Mouse (Mus musculus) gonadal fat pad, adult 2 months (tissue): Measurements from ENCODE around the gene Rrad. TPM values are rescaled to one million over a fixed set of nuclear protein-coding genes. Genes with fewer than 3 reads are reported as not detected.

Experiments
- DNase-seq: peaks from one replicate; pipeline ENCODE4 v3.0.0-alpha.2; 2012; ENCODE audit warnings: low read depth
- polyA plus RNA-seq: library from polyadenylated mRNA; depleted of rRNA; stranded (reverse); fragments of >200 nt; gene quantifications from 2 replicates; pipeline ENCODE4 v1.2.3, GENCODE M21; 2012

Gene Rrad
- polyA plus RNA-seq, 1 experiment, result 16.2 TPM

DNA sequence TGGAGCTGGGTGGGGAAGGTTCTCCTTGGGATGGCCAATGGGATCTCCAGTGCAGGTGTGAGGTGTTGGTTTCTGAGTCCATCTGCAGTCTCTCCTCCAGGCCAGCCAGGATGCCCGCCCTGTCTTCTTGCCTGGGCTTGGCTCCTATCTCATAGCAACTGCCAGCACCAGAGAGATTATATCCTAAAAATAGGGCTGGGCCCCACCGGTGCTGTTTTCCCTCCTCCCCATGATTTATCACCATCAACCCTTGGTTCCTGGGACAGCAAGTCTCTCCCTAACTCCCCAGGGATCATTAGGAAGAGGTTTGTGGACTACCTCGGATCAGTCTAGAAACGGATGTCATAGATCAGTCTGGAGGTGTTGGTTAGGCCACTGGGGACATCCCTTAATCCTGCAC lies 18.0 kb downstream of the Rrad start:
- DNase-seq, result no peak

DNA sequence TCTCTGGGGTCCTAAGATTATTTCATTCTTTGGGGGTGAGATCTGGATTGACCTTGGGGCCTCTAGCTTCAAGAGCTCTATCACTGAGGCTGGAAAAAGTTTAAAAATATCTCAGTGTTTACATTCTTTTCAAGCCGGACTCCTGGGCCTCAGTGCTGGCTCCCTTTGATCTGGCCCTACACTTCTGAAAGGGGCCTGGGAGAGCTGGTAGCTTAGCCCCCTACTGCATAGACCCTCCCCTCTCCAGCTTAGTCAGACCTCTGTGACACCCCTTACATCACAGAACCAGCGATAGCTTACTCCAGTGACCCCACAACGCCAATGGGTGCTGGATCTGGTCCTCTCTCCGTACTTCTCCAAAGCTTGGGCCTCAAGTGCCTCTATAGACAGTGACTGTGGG lies 19.5 kb downstream of the Rrad start:
- DNase-seq, result no peak

DNA sequence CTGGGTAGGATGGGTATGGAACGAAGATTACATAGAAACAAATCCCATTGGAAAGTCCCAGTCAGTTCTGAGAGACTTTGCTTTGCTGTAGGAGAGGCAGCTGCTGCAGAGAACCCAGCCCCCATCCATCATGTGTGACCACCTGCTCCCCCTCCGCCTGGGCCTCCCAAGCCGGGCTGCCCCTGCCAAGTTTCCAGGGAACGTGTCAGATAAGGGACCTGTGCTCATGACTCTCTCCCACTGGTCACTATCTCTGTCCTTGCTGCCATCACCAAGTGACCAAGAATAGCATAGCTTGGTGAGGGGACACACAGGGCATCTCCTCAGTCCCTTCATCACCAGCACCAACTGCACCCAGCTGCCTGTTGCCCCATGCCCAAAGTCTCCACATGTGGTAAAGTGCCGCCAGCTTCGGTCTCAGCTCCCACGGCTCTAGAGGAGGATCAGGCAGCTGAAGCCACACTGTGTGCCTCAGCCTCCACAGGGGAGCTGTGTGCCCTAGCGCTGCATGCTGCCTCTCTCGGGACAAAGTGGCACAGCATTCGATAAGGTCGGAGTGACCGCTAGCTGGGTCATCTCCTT lies 20.9 kb downstream of the Rrad start:
- no peak for DNase-seq

DNA sequence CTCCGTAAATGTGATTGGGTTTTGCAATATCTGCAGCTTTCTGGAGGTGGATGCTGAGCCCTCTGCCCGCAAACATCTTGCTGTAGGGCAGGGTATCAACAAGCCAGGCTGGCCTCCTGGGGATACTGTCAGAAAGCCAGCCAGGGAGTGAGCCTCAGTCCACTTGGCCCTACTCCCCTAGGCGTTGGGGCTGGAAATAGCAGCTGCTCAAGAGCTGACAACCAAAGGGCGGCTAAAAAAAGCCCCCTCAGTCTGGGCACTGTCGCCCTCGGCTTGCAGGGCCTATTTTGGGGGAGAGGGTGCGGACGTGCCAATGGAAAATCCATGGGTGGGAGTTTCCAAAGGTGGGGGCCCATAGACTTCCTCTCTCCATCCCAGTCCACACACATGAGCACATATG lies 21.9 kb downstream of the Rrad start:
- no peak for DNase-seq

DNA sequence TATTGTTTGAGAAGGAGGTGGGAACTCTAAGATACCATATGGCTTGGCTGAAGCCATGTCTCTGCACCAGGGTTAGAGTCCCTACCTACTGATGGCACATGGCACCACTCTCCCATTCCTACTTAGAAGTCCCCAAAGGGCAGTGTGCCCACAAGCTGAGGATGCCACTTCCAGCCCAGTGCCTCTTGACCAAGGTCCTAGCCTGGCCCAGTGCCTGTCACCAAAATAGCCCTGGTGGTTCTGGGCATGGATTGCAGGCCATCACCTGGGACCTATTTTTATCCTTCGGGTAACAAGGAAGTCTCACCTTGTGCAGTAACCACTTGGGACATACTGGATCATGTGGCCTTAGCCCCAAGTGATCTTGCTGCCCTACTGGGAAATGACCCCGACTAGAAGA lies 23.2 kb downstream of the Rrad start:
- DNase-seq, result no peak

DNA sequence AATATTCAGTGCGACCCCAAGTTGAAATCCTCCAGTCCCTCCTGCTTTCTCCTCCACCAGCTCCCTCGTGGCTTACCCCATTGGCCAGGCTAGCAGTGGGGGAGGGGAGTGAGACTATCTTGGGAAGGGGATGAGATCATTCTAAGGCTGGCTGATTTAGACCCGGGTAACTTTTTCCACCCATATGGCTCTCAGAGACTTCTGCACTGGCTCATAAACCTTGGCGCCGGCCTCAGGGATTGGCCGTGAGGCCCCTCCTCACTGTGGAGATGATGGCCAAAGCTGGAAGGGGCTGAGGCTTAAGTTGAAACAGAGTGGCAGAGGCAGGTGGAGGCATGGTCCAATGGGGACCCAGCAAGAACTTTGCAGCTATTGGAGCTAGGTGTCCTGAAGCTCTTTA lies 24.8 kb downstream of the Rrad start:
- no peak for DNase-seq

DNA sequence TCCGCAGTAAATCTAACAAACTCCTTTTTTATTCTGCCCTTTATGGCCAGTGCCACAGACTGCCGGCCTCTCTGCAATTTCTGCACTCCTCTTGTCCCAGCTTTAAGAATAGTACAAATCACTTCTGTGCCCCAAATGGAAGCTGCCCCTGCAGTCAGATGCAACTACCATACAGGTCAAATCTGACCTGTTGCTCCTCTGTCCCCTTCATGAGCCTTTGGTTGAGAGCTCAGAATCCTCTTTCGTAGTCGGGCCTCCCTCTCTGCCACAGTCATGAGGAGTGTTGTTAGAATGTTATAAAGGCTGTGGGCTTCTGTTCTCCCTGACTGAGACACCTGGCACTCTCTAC lies 27.9 kb downstream of the Rrad start:
- no peak for DNase-seq

DNA sequence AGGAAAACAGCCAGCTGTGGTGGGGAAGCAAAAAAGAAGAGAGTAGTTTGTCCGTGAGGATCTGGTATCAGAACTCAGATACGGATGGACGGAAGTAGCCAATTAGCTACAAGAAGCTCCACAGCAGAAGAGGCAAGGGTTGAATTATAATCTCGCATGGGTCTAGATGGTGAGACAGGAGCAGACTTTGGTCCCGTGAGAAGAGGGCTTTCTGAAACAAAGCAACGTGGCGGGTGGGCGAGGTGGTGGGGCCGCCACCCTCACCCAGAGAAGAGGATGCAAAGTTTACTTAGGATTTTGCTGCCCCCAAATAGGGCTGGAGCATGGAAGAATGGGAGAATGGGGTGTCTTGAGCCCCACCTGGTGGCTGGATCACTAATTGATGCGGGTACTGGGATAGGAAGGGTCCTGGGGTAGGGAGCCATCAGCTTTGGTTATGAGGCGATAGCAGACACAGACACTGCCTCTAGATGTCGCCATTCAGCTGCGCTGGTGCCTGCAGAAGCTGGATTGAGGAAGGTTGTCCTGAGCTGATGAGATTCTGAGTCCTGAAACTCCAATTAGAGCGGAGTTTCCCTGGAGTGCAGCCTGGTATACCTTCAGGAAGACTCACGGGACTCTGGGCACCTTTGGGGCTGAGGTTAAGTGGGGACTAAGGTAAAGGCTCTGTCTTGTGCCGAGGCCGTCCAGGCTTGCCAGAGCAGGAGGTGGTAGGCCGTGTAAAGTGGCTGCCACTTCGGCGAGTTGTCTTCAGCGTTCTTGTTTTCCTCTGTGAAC lies 28.5 kb downstream of the Rrad start:
- DNase-seq, result no peak

DNA sequence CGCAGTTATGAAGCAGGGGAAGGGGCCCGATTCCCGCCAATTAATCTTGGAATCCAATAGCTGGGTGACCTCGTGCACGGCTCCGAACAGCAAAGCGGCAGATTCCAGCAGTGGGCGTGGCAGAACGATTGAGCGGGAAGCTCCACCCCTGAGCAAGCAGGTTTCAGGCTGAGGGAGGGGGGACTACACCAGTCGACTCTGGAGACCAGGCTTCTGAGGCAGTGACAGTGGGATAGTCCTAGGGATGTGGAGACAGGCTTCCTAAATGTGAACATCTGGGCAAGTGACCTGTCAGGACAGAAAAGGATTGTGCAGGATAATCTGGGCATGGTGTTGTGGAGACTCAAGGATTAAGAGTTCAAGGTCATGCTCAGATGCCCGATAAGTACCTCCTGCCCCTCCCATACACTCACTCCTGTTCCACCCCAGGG lies 29.2 kb downstream of the Rrad start:
- DNase-seq, result no peak

DNA sequence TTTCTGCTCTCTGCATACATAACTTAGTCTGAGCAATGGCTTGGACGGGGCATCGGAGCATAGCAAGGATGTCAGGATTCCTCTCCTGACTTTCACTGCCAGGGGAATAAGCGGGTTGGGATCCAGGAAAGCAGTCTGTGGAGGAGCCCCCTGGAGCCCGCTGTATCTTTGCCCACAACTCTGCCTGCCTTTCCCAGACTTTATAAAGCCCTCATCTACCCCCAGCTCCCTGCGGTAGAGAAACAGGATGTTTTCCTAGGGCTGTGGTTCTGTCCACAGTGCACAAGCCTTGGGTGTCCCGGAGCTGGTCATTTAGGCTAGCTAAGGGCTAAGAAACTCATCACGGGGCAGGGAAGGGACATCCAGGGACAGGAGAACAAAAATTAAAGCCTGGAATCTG lies 29.7 kb downstream of the Rrad start:
- DNase-seq, result no peak

DNA sequence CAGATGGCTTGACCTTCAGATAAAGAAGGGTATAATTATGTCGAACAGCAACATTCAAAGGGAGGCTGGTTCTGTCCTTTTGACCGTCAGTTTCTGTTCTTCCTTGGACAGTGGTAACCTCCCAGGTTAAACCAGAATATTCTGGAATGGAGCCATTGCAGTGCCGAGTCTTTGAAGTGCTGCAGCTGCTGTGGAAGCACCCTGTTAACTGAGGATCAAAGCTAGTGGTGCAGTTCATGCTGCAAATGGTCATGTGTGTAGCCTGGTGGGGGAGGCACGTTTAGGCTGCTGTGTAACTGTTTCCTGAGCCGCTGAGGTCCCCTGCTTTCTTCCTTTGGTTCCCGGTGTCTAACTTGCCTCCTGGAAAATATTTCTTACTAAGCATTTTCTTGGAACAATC lies 32.6 kb downstream of the Rrad start:
- no peak for DNase-seq

DNA sequence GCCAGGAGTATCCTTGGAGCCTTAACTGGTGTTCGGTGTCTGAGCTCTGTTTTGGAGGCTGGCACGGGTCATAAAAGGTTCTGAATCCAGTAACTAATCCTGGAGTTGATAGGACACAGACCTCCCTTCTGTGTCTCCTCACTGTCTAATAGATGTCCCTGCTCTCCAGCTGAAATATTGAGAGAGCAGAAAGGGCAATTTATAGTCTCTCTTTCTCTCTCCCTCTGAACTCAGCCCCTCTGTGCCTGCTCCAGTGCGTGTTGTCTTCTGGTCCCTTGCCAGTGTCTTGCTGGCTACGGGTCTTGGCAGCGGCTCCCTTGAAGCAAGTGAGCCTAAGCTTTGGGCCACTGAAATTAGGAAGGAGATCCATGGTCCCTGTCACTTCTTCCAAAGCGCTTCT lies 33.5 kb downstream of the Rrad start:
- DNase-seq, result no peak

DNA sequence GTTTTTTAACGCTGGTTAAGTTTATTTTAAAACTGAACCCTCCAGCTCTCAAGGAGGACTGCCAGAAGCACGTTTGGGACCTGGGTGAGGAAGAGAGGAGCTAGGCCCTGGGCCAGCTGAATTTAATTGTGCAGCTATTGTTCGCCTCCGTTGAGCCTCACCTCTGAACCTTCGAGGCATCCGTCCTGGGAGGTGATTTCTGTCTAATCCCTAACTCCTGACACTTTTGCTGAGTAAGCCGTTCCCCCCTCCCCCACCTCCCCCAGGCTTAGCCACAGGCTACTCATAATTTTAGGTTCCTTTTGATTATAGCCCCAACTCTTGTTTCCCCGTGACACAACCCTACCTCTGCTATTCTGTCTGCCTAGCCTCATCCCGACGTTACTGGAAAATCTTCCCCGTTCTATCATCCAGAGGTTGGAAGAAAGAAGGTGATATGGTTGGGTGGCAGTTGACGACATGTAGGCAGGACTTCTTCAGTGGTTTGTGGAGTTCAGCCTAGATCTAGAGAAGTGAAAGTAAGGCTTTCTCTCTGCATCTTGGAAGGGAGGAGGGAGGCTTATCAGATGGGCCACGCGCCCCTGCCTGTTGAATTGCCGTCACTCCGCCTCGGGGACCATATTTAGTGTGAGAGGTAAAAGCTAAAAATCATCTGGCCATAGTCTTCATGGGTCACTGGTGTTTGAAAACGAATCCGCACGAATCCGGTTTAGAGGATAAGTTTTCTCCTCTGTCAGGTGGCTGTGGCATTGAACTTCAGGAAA lies 35.2 kb downstream of the Rrad start:
- no peak for DNase-seq

DNA sequence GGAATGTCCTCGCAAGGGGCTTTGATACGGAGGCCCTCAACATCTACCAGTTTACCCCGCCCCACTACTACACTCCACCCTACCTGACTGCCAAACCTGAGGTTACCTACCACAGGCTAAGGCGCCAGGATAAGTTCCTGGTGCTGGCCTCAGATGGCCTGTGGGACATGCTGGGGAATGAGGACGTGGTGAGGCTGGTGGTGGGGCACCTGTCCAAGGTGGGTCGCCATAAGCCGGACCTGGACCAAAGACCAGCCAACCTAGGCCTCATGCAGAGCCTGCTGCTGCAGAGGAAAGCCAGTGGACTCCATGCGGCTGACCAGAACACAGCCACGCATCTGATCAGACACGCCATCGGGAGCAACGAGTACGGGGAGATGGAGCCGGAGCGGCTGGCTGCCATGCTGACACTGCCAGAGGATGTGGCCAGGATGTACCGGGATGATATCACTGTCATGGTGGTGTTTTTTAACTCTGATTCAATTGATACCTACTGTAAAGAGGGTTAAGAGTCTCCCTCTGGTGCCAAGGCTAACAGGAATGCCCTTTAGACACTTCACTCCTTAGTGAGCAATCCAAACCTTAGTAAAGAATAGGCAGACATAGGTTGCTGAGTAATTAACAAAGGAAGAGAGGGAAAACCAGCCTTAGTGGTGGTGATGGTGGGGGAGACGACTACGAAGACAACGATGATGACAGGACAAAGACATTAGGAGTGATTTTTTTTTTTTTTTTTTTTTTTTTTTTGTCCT lies 36.3 kb downstream of the Rrad start:
- DNase-seq, result no peak

DNA sequence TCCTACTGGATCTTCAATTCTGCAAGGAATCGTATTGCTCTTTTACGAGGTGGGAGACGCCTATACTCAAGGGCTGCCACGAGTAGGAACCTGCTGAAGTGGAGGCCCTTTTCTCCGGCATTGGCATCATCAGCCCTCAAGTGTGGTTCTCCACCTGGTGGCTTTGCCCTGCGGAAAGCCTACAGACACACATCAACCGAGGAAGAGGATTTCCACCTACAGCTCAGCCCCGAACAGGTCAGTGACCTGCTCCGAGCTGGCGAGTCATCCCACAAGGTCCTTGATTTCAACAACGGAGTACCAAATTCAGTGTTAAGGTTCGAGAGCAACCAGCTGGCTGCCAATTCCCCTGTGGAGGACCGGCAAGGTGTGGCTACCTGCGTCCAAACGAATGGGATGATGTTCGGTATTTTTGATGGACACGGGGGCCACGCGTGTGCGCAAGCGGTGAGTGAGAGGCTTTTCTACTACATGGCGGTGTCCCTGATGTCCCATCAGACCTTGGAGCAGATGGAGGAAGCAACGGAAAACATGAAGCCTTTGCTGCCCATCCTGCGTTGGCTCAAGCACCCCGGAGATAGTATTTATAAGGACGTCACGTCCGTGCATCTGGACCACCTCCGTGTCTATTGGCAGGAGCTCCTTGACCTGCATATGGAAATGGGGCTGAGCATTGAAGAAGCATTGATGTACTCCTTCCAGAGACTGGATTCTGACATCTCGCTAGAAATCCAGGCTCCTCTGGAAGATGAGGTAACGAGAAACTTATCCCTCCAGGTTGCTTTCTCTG lies 37.4 kb downstream of the Rrad start:
- DNase-seq, result no peak

DNA sequence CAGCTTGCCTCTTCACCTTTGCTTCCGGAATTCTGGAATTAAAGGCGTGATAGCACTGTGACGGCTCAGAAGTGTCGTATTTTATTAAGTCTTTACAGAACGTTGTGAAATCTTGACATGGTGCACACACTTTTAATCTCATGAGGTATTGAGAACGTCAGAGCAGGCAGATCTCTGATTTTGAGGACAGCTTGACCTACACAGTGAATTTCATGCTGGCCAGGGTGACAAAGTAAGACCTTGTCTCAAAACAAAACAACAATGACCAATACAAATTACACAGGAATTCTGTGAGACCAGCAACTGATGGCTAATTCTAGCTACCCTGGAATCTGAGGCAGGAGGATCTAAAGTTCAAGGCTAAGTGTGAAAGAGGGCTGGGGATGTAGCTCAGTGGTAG lies 38.6 kb downstream of the Rrad start:
- no peak for DNase-seq

DNA sequence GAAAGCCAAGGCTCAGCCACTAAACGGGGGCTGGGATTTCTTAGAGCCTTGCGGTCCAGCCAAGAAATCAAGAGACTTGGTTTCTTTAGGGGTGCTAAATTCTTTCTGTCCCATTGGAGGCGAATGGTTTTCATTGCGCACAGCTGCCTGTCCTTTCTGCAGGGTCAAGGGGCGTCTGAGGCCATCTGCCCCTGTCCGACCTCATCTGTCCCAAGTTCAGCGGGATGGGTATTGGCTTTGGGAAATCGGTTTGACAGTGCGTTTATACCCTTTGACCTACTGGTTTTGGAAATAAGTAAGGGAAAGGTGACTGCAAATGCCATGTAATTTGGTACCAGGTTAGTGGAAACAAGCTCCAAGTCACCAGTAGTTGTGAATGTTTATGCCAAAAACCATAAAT lies 39.3 kb downstream of the Rrad start:
- DNase-seq, result no peak

DNA sequence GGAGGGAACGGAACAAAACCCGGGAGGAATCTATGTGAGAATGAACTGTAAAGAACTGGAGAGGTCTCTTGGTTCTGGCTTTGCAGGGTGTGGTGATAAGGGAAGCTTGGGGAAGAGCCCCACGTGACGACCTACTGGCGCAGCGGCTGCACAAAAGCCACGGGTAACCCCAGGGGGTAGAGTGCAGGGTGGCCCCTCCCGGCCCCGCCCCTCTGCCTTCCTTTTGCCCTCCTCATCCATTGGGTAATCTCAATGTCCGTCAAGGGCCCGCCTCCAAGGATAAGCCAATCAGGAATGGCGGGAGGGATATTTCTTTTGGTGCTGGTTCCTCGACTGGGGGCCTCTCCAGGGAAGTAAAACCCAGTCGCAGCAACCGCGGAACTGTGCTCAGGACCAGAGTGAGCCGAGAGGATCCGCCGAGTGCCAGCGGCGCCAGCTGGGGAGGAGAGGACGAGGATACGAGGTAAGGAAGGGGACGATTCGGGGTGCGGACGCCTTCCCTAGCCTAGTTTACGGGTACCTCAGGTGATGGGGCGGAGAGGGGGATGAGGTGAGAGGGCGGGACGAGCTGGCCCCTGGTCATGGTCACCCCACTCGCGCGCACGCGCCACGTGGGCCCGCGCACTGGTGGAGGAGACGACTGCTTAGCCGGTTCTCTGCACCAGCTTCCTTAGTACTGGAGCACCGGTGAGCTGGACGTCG lies 39.8 kb downstream of the Rrad start, which contains the start of gene Pdp2:
Pdp2 (plus strand) TSS at position 319 of the 702 bp plus-strand sequence.
- DNase-seq, result peak; percentile 70

DNA sequence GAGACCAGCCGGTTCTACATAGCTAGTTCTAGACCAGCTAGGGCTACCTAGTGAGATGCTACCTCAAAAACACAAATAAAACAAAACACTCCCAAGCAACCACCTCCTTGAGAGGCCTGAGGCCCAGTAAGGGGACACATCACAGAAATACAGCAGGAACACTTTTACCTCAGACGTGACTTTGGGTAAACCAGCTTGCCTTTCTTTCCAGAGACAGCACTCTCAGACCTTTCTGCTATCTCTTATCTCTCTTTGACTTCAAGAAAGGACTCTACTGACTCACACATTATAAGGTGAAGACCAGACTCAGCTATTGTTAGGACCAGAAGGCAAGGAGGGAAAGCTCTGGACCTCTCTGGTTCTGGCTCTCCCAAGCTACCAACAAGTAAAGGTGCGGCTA lies 40.8 kb downstream of the Rrad start:
- no peak for DNase-seq

DNA sequence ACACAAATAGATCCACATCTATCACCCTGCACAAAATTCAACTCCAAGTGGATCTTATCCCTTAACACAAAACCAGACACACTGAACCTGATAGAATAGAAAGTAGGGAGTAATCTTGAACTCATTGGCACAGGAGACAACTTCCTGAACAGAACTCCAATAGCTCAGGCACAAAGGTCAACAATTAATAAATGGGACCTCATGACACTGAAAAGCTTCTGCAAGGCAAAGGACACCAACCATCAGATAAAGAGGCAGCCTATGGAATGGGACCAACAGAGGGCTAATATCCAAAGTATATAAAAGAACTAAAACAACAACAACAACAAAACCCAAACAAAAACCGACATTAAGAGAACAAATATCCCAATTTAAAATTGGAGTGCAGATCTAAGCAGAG lies 46.6 kb downstream of the Rrad start:
- DNase-seq, result no peak
